Mouse (Mus musculus) midbrain, embryonic 11.5 days (tissue): ENCODE data around the gene Me3. TPM values are rescaled to one million over a fixed set of nuclear protein-coding genes. Genes with fewer than 3 reads are reported as not detected.

Source experiments
- ATAC-seq: fragments of 200-750 bp; cut with Nextera tagmentation; 2 replicates; pipeline ENCODE4 v1.8.0; 2017; ENCODE audit warnings: moderate TSS enrichment, moderate library complexity; ENCODE audit not compliant: low FRiP score
- DNase-seq: peaks from one replicate; pipeline ENCODE4 v3.0.0; 2015; ENCODE audit warnings: low spot score; ENCODE audit errors: missing footprints
- H3K27ac ChIP-seq: fragments of 300-500 bp; sonication (generic); 2 replicates; pipeline ENCODE4 v1.5.1; 2014; ENCODE audit warnings: low read depth, low read length
- H3K27me3 ChIP-seq: fragments of 300-500 bp; sonication (generic); 2 replicates; pipeline ENCODE4 v1.6.1; 2014; ENCODE audit warnings: mild to moderate bottlenecking, low read length, moderate library complexity, mixed read lengths; ENCODE audit not compliant: control insufficient read depth, insufficient read depth
- H3K36me3 ChIP-seq: fragments of 300-500 bp; sonication (generic); 2 replicates; pipeline ENCODE4 v1.6.1; 2014; ENCODE audit warnings: mild to moderate bottlenecking, low read length, moderate library complexity, mixed read lengths; ENCODE audit not compliant: control insufficient read depth, insufficient read depth
- H3K4me1 ChIP-seq: fragments of 300-500 bp; sonication (generic); 2 replicates; pipeline ENCODE4 v1.6.1; 2014; ENCODE audit warnings: low read length; ENCODE audit not compliant: control insufficient read depth, insufficient read depth
- H3K4me2 ChIP-seq: fragments of 300-500 bp; sonication (generic); 2 replicates; pipeline ENCODE4 v1.6.1; 2014; ENCODE audit warnings: mild to moderate bottlenecking, moderate library complexity
- H3K4me3 ChIP-seq: fragments of 300-500 bp; sonication (generic); 2 replicates; pipeline ENCODE4 v1.5.1; 2014; ENCODE audit warnings: low read depth, low read length
- H3K9ac ChIP-seq: fragments of 300-500 bp; sonication (generic); 2 replicates; pipeline ENCODE4 v1.6.1; 2014; ENCODE audit warnings: low read length
- H3K9me3 ChIP-seq: fragments of 300-500 bp; sonication (generic); 2 replicates; pipeline ENCODE4 v1.6.1; 2016; ENCODE audit warnings: low read length; ENCODE audit not compliant: control insufficient read depth
- WGBS: fragments of 180-500 bp; shearing (Covaris S2); extraction: QIAGEN DNeasy Blood & Tissue Kit; methylation state at CpG from one replicate; pipeline ENCODE4 v1.1.7; 2014; 5-methylcytosine and 5-hydroxymethylcytosine counted together
- polyA plus RNA-seq: library from polyadenylated mRNA; unstranded; fragments of >200 nt; fragmentation: Nextera tagmentation; extraction: Ambion mirVana; gene quantifications from 2 replicates; pipeline ENCODE4 v1.2.1, GENCODE M21; 2014

The Me3 gene
- polyA plus RNA-seq, 1 experiment from 2014 or later = 0.86 TPM

DNA sequence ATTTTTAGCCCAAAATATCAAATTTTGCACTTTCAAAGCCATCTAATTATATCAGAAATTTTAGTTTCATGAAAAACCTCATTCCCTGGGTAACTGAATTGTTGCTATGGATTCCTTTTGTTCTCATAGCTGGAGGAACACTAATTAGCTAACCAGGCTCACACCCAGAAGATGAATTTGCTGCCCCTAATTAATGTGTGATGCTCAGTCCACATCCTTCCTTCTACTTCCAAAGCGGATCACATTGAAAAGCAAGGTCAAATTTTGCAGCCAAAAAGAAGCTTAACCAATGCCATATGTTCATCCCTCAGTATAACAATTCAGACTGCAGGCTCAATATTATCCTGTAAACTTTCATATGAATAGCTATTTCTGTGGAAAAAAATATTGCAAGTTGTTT is 45.7 kb downstream of the Me3 start:
- Histone ChIP-seq H3K36me3 (no peaks in the 10 kb centered on the region), H3K4me3 (no peak overlapping the region), H3K4me1 (no peaks in the 10 kb centered on the region), H3K27me3 (no peaks in the 10 kb centered on the region), H3K9ac (no peak overlapping the region), H3K27ac (no peak overlapping the region), H3K4me2 (no peak overlapping the region), H3K9me3 (no peaks in the 10 kb centered on the region)
- ATAC-seq (no peak), DNase-seq (no peak)
- WGBS = 67% methylated on average over 1 of the region's 1 CpGs

DNA sequence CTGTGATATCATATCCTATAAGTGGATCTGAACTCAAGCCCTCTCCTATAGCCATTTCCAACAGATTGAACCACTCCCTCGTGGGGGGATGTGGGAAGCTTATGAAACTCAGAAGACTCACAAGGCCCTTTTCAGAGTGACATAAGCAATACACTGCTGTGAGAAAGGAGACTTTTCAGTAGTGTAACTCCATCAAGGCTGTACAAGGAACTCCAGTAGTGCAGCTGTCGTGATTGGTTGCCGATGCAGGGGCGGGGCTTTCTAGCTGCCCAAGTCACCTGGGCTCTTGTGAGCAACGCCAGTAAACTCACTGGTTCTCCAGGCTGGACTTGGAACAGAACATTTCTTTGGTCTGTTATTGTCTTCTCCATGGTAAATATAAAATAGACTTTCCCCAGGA is 46.5 kb downstream of the Me3 start:
- Histone ChIP-seq H3K27ac (no peak overlapping the region), H3K4me2 (no peak overlapping the region), H3K9me3 (no peaks in the 10 kb centered on the region), H3K27me3 (no peaks in the 10 kb centered on the region), H3K36me3 (no peaks in the 10 kb centered on the region), H3K4me1 (no peaks in the 10 kb centered on the region), H3K9ac (no peak overlapping the region), H3K4me3 (no peak overlapping the region)
- WGBS = 87% methylated on average over 5 of the region's 5 CpGs
- DNase-seq (peak; percentile 83), ATAC-seq (no peak)

DNA sequence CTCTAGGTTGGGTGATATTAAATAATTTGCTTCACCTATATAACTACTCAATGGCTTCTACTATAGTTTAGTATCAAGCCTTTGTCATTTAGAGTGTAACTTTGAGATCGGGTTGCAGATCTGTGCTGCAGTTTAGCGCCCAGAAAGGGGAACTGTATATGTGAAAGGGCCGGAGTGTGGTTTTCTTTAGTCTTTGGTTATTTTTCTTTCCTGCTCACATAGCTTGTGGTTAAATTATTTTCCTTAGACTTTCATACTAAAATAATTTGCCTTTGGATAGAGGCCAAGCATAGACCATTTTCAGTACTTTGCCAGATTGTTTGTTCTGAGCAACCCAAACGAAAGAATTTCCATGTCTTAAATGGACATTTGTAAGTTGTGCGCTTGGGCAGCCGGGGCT is 46.9 kb downstream of the Me3 start:
- DNase-seq (peak; percentile 62), ATAC-seq (no peak)
- 89% methylated on average over 6 of the region's 6 CpGs for WGBS
- H3K4me1 ChIP-seq = no peaks in the 10 kb centered on the region
- no peaks in the 10 kb centered on the region for H3K27me3 ChIP-seq
- H3K4me2 ChIP-seq = no peak overlapping the region
- no peaks in the 10 kb centered on the region for H3K36me3 ChIP-seq
- no peak overlapping the region for H3K27ac ChIP-seq
- no peaks in the 10 kb centered on the region for H3K9me3 ChIP-seq
- H3K4me3 ChIP-seq = no peak overlapping the region
- no peak overlapping the region for H3K9ac ChIP-seq

DNA sequence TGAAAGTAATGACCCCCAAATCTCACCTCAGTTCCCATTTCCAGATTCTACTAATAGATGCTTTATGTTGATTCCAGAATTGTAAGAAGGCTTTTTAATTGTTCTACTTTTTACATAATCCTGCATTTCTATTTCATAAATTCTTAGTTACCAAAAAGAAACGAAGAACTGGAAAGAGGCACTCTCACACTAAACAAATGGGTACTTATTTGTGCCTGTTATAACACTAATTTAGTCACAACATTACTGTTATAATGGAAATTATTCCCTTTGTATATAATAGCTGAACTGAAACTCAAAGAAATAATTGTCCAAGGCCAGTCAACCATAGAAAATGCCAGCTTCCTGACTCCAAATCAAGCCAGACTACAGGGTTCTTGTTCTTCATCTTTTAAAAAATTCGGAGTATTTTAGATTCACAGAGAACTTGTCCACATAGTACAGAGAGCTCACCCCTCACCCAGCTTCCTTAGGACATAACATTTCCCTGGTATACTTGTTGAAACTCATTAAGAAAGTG is 47.5 kb downstream of the Me3 start:
- WGBS = 47% methylated on average over 2 of the region's 2 CpGs
- H3K27me3 ChIP-seq = no peaks in the 10 kb centered on the region
- no peak overlapping the region for H3K27ac ChIP-seq
- no peaks in the 10 kb centered on the region for H3K4me1 ChIP-seq
- ATAC-seq = no peak
- peak; percentile 6 for DNase-seq
- no peaks in the 10 kb centered on the region for H3K9me3 ChIP-seq
- no peak overlapping the region for H3K9ac ChIP-seq
- no peaks in the 10 kb centered on the region for H3K36me3 ChIP-seq
- H3K4me3 ChIP-seq = no peak overlapping the region
- H3K4me2 ChIP-seq = no peak overlapping the region

DNA sequence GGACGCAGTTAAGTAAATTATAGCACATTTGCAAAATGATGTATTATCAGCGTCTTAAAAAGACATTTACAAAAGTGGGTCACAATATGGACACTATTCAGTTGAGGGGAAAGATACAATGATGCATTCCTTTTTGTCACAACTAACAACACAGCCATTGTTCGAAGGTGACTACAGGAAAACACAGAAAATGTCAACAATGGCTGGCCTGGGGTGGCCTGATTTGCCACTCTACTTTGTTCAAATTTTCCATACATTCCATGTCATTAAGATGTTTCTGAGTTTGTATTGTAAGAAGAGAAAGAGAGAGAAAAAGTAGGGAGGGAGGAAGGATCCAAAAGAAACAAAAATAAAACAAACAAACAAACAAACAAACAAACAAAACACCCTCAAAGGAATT is 48.7 kb downstream of the Me3 start:
- no peaks in the 10 kb centered on the region for H3K36me3 ChIP-seq
- H3K4me1 ChIP-seq = no peaks in the 10 kb centered on the region
- DNase-seq = no peak
- no peak for ATAC-seq
- H3K27me3 ChIP-seq = no peaks in the 10 kb centered on the region
- no peak overlapping the region for H3K4me2 ChIP-seq
- no peaks in the 10 kb centered on the region for H3K9me3 ChIP-seq
- no peak overlapping the region for H3K9ac ChIP-seq
- H3K27ac ChIP-seq = no peak overlapping the region
- no peak overlapping the region for H3K4me3 ChIP-seq
- 84% methylated on average over 3 of the region's 3 CpGs for WGBS

DNA sequence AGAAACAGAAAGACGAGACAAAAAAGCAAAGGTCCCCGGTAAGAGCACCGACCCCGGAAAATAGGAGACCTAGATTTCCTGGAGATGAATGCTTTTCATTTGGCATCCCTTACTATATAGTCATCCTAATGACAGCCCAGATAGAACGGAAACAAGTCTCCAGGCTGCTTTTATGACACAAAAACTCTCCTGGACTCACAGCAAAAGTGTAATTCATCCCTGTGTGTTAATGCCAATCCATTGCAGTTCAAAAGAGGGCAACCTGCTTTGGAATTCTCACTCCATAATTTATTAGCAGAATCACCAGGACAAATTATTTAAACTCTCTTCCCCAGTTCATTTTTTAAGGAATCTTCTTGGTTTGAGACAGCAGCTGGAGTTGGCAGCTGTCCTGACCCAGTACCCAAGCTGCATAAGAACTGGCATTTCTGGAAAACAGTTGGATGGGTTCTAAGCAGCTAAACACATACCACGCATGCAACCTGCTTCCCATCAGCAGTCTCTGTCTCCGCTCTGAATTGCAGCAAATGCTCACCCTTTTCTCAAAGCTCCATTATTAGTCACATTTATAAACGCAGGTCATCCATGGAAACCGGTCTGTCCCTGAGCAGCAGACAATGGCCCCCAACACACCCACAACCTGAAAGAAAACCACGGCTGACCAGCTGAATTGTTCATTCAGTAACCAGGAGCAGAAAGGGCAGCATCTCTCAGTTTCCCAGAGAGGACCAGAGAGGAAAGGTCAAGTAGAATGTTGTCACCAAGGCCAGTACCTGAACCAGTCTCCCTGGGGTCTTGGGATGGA is 49.7 kb downstream of the Me3 start:
- no peaks in the 10 kb centered on the region for H3K9me3 ChIP-seq
- DNase-seq (peak; percentile 77), ATAC-seq (no peak)
- no peak overlapping the region for H3K4me3 ChIP-seq
- no peak overlapping the region for H3K27ac ChIP-seq
- no peaks in the 10 kb centered on the region for H3K36me3 ChIP-seq
- no peak overlapping the region for H3K9ac ChIP-seq
- no peak overlapping the region for H3K4me2 ChIP-seq
- no peaks in the 10 kb centered on the region for H3K27me3 ChIP-seq
- no peaks in the 10 kb centered on the region for H3K4me1 ChIP-seq
- WGBS = 81% methylated on average over 10 of the region's 10 CpGs

DNA sequence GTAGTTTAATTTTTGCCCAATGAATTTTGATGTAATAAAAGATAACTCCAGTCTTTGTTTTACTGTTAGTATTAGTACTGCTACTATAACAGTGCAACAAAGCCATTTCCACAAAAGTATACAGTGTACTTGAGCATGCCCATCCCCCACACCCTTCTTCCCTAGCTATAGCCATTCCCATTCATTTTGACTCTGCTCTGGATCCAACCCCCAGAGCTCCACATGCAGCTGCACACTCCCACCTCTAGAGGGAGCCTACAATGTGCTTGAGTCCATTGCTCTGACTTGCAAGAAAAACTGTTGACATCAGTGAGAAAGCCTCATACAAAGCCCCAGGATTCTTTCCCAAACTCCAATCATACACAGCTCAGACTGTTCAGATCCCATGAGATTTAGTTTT is 66.0 kb downstream of the Me3 start:
- no peak overlapping the region for H3K4me3 ChIP-seq
- no peaks in the 10 kb centered on the region for H3K36me3 ChIP-seq
- no peak overlapping the region for H3K27ac ChIP-seq
- H3K27me3 ChIP-seq = no peaks in the 10 kb centered on the region
- no peaks in the 10 kb centered on the region for H3K4me1 ChIP-seq
- H3K9ac ChIP-seq = no peak overlapping the region
- no peaks in the 10 kb centered on the region for H3K9me3 ChIP-seq
- H3K4me2 ChIP-seq = no peak overlapping the region
- DNase-seq (no peak), ATAC-seq (peak; percentile 59; the same call in 1 of the 2 replicates)

DNA sequence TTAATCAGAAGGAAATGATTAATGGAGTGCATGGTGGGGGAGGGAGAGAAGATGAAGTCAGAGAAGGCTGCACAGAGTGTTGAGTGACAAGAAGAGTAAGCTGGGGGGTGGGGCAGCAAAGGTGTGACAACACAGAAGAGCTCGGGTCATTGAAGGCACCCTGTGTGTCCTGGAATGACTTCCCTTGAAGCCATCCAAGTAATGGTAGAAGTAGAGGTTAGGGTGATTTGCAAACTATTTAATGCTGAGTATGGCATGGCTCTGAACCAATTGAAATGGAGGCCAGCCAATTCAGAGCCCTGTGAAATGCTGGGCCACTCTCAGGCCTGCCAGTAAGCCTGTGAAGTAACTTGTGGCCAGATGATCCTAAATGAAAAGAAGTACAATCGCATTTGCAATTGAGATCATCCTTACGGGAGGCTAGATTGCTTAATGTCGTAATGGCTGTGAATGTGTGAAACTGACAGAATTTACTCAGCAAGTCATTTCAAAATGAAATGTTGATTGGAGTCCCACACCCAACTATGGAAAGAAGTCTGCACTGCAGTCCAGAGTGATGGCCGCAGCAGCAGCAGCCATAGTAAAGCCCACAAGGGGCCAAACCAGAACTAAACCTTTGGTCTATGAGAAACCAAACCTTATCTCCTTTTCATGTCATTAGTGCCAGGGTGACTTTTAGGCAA is 67.6 kb downstream of the Me3 start:
- H3K4me2 ChIP-seq = no peak overlapping the region
- ATAC-seq (no peak), DNase-seq (no peak)
- no peak overlapping the region for H3K4me3 ChIP-seq
- H3K27ac ChIP-seq = no peak overlapping the region
- no peaks in the 10 kb centered on the region for H3K27me3 ChIP-seq
- no peak overlapping the region for H3K9ac ChIP-seq
- H3K4me1 ChIP-seq = no peaks in the 10 kb centered on the region
- no peaks in the 10 kb centered on the region for H3K9me3 ChIP-seq
- no peaks in the 10 kb centered on the region for H3K36me3 ChIP-seq
- WGBS = 82% methylated on average over 5 of the region's 5 CpGs

DNA sequence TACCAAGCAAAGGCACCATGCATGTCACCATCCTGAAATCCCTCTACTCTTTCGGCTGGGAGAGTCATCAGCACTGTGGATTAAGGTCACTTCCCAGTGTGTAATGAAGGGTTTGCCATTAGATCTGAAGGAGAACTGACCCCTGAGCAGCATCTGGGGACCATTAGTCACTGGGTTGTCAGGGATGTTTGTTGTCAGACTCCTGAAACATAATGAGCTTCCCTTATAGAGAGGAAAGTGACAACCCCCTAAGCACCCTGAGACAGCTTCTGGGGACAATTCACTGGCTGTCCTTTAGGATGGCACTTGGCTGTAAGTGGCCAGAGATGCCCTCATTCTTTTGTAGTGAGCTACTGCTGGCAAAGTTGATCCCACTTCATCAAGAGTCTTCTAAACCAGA is 68.3 kb downstream of the Me3 start:
- H3K9me3 ChIP-seq = no peaks in the 10 kb centered on the region
- H3K27me3 ChIP-seq = no peaks in the 10 kb centered on the region
- 76% methylated on average over 1 of the region's 1 CpGs for whole genome bisulfite sequencing
- no peaks in the 10 kb centered on the region for H3K4me1 ChIP-seq
- DNase-seq (no peak), ATAC-seq (no peak)
- no peak overlapping the region for H3K4me3 ChIP-seq
- H3K9ac ChIP-seq = no peak overlapping the region
- no peaks in the 10 kb centered on the region for H3K36me3 ChIP-seq
- no peak overlapping the region for H3K27ac ChIP-seq
- no peak overlapping the region for H3K4me2 ChIP-seq
